Mouse (Mus musculus): Measurements from ENCODE around the gene Ube2s.

DNA sequence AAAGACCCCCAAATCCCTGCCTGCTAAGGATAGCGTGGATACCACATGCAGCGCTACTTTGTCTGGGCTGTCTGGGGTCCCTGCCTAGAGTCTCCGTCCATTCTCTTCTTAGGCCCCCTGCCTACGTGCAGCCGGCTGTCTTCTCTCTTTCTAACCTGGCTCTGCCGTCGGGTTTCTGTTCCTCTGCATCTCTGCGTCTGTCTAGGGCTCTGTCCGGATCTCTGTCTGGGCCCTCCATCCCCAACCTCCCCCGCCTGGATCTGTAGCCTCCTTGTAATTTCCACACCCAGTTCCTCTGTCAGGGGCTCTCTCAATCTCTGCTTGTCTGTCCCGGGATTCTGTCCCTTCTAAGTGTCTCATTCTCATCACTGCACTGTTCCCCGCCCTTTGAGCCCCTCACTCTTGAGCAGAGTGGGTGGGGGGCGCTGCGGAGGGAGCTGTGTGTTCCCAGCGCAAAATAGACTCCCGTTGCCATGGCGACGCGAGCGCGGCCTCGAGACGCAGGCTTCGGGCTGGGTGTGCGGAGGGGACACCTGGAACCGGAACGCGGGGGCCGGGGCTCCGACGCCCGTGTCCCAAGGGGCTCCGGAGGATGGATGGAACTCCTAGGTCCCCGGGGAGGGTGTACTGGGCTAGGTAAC lies 31.3 kb upstream of the Ube2s start:
- TF ChIP-seq POLR2A (IDR thresholded peaks at IDR 0.05; ENCODE audit: control insufficient read depth in 1 of 2, insufficient read depth in 1 of 2, low read depth in 1 of 2, low read length in 2 of 2, poor library complexity in 1 of 2) = no peak
- TF ChIP-seq GATA1 (IDR thresholded peaks at IDR 0.05; ENCODE audit: low read depth, low read length) = no peak
- TF ChIP-seq CTCF (IDR thresholded peaks at IDR 0.05 in 2 of 3, conservative IDR thresholded peaks at IDR 0.05 in 1 of 3; ENCODE audit: control insufficient read depth in 1 of 3, insufficient read depth in 1 of 3, low read depth in 2 of 3, low read length in 3 of 3, poor library complexity in 1 of 3, severe bottlenecking in 1 of 3) = no peak
- no peak for TF ChIP-seq GABPA (IDR thresholded peaks at IDR 0.05; ENCODE audit: low read depth, low read length)
- TF ChIP-seq TAL1 (IDR thresholded peaks at IDR 0.05; ENCODE audit: low read length) = no peak
- TF ChIP-seq ZC3H11A (IDR thresholded peaks at IDR 0.05; ENCODE audit: low read depth, low read length) = no peak

Measured in MEL (cell line).